ENCODE assay signal across 10 mouse cellular contexts in the genomic region with DNA sequence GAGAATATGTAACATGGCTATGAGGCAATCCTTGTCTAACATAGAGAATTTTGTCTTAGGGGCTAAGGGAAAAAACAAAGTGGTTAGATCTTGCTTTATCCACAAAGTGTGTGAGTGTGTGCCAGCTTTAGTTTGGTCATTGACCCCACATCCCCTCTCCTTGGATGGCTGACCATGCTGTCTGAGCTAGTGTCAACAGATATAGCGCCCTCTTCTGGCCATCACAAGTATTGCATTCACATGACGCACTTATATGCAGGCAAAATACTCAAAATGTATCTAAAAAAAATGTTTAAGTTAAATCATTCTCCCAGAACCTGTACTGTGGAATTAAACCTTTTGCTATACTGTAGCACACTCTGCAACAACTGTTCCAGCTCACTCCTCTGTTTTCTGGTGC. TPM values are rescaled to one million over a fixed set of nuclear protein-coding genes. Genes with fewer than 3 reads are reported as not detected.
DNase-seq lines count a peak whose midpoint lies in the region; TF ChIP-seq lines count a peak whose summit lies in the region.
"Had no signal": no experiment of that assay in that cellular context is flagged by ENCODE, and none has a peak within 500 bp of the region (broad histone marks: within the 10 kb centered on the region; RNA-seq: fewer than 3 reads in every experiment).

No protein-coding gene starts in this region.

- peak overlapping the region; percentile 92 for H3K27ac ChIP-seq in heart, adult 2 months
- H3K27ac ChIP-seq: neural tube, embryonic 12.5 days had no signal

- peak overlapping the region; percentile 17; the same call in 1 of the 2 replicates for H3K9ac ChIP-seq in heart, adult 2 months (ENCODE audit: low read depth, low read length)
- H3K9ac ChIP-seq: neural tube, embryonic 12.5 days had no signal

- no peaks in the 10 kb centered on the region for H3K36me3 ChIP-seq in heart, adult 2 months (ENCODE audit: control insufficient read depth, insufficient read depth, low read length)

- H3K4me3 ChIP-seq in heart, adult 2 months, result no peak overlapping the region
- H3K4me3 ChIP-seq: neural tube, embryonic 12.5 days had no signal

- peak; percentile 81 for TF ChIP-seq CTCF in heart, adult 2 months (IDR thresholded peaks at IDR 0.05)

- no peaks in the 10 kb centered on the region for H3K79me2 ChIP-seq in heart, adult 2 months (replicated peaks; ENCODE audit: control insufficient read depth, insufficient read depth, low read length)

- intact Hi-C loops in heart, adult 2 months (cut with DNase I), result no loop called here
- intact Hi-C loops in heart, postnatal 36 days (cut with DNase I), result no loop called here

- WGBS in heart, adult 2 months, result 29% methylated on average over 2 of the region's 2 CpGs

- TF ChIP-seq POLR2A in heart, adult 2 months (IDR thresholded peaks at IDR 0.05; ENCODE audit: insufficient read depth, low read depth, low read length), result no peak

- no peaks in the 10 kb centered on the region for H3K4me1 ChIP-seq in heart, adult 2 months (ENCODE audit: control insufficient read depth, insufficient read depth, low read length)

- H3K27me3 ChIP-seq in heart, adult 2 months (ENCODE audit: control insufficient read depth, insufficient read depth, low read length), result no peaks in the 10 kb centered on the region
- H3K27me3 ChIP-seq: neural tube, embryonic 12.5 days had no signal

- no peak for DNase-seq in heart, adult 2 months
- DNase-seq in heart, postnatal 36 days, result no peak
- DNase-seq in right cerebral cortex, postnatal 14 days, result peak; percentile 59
- DNase-seq in right cerebral cortex, adult 18-20 months, result no peak
- peak; percentile 43 to 69 for DNase-seq in cerebellum, postnatal 36 days
- DNase-seq in kidney, postnatal 25 days, result peak; percentile 55 to 69
- peak; percentile 51 for DNase-seq in thymus, postnatal 4 days
- no peak for DNase-seq in adrenal gland, postnatal 36 days

- TF ChIP-seq EP300 in heart, adult 2 months (IDR thresholded peaks at IDR 0.05; ENCODE audit: insufficient read depth, low read depth, low read length), result no peak

RNA-seq across cellular contexts. Expression of a gene that starts 5.8 kb away (rescaled TPM):
- total RNA-seq in heart, adult 2 months (2021), result under 1 TPM in 1 of 2 experiments, not detected in 1; 0.34 TPM
- polyA plus RNA-seq in heart, adult 2 months (2012; rRNA removed), result 0.35 and 0.41 TPM in 2 replicates
- not detected for total RNA-seq in heart, postnatal 36 days (2021)
- not detected for total RNA-seq in adrenal gland, postnatal 36 days (2021)
- total RNA-seq: layer of hippocampus, postnatal 10 days had no signal
- polyA plus RNA-seq: neural tube, embryonic 12.5 days had no signal

RNA-seq across cellular contexts. Expression of a gene that starts 37.4 kb away (rescaled TPM):
- total RNA-seq in heart, adult 2 months (2021), result 10 to 100 TPM; 47.8 to 63.1 TPM
- polyA plus RNA-seq in heart, adult 2 months (2012; rRNA removed), result 38.0 and 77.6 TPM in 2 replicates
- 10 to 100 TPM; 69.5 to 71.8 TPM for total RNA-seq in heart, postnatal 36 days (2021)
- total RNA-seq in adrenal gland, postnatal 36 days (2021), result 10 to 100 TPM; 74.9 to 86.0 TPM

RNA-seq across cellular contexts. Expression of a gene that starts 50.7 kb away (rescaled TPM):
- 10 to 100 TPM in 1 of 2 experiments, 1 to 10 TPM in 1; 2.2 to 11.1 TPM for total RNA-seq in heart, adult 2 months (2021)
- polyA plus RNA-seq in heart, adult 2 months (2012; rRNA removed), result 12.2 and 15.3 TPM in 2 replicates
- total RNA-seq in heart, postnatal 36 days (2021), result 10 to 100 TPM; 10.9 to 20.8 TPM
- 10 to 100 TPM; 12.3 to 25.1 TPM for total RNA-seq in adrenal gland, postnatal 36 days (2021)

Comparison
In these comparisons a context has a peak if more than half of its experiments do, and no peak if none do; other contexts are left out.
1. DNase-seq: peak in right cerebral cortex, postnatal 14 days (single experiment), cerebellum, postnatal 36 days (2 of 2), kidney, postnatal 25 days (2 of 2) and thymus, postnatal 4 days (single experiment); none in heart, adult 2 months (0 of 2), heart, postnatal 36 days (0 of 2), right cerebral cortex, adult 18-20 months (single experiment) and adrenal gland, postnatal 36 days (0 of 2).